Mouse (Mus musculus) limb, embryonic 15.5 days (tissue): ENCODE results near the gene Zfp784. TPM values are rescaled to one million over a fixed set of nuclear protein-coding genes. Genes with fewer than 3 reads are reported as not detected.

Experiments used
- ATAC-seq: fragments of 200-750 bp; cut with Nextera tagmentation; 2 replicates; pipeline ENCODE4 v1.8.0; 2017; ENCODE audit warnings: low read depth, moderate TSS enrichment; ENCODE audit not compliant: insufficient number of reproducible peaks, low FRiP score, low TSS enrichment
- H3K27ac ChIP-seq: fragments of 300-500 bp; sonication (generic); 2 replicates; pipeline ENCODE4 v1.5.1; 2015; ENCODE audit warnings: moderate library complexity, mild to moderate bottlenecking, inconsistent platforms
- H3K27me3 ChIP-seq: fragments of 300-500 bp; sonication (generic); 2 replicates; pipeline ENCODE4 v1.6.1; 2015; ENCODE audit warnings: inconsistent platforms
- H3K36me3 ChIP-seq: fragments of 300-500 bp; sonication (generic); 2 replicates; pipeline ENCODE4 v1.6.1; 2015; ENCODE audit warnings: inconsistent platforms
- H3K4me1 ChIP-seq: fragments of 300-500 bp; sonication (generic); 2 replicates; pipeline ENCODE4 v1.6.1; 2015; ENCODE audit warnings: inconsistent platforms
- H3K4me2 ChIP-seq: fragments of 300-500 bp; sonication (generic); 2 replicates; pipeline ENCODE4 v1.6.1; 2015; ENCODE audit warnings: mild to moderate bottlenecking, inconsistent platforms
- H3K4me3 ChIP-seq: fragments of 300-500 bp; sonication (generic); 2 replicates; pipeline ENCODE4 v1.5.1; 2015; ENCODE audit warnings: mild to moderate bottlenecking, inconsistent platforms
- H3K9ac ChIP-seq: fragments of 300-500 bp; sonication (generic); 2 replicates; pipeline ENCODE4 v1.6.1; 2015; ENCODE audit warnings: inconsistent platforms
- H3K9me3 ChIP-seq: fragments of 300-500 bp; sonication (generic); 2 replicates; pipeline ENCODE4 v1.6.1; 2016; ENCODE audit warnings: inconsistent platforms
- WGBS: fragments of 180-500 bp; shearing (Covaris S2); methylation state at CpG from one replicate; pipeline ENCODE4 v1.1.7; 2015; 5-methylcytosine and 5-hydroxymethylcytosine counted together
- polyA plus RNA-seq: library from polyadenylated mRNA; unstranded; fragments of >200 nt; fragmentation: Nextera tagmentation; extraction: Ambion mirVana; gene quantifications from 2 replicates; pipeline ENCODE4 v1.2.1, GENCODE M21; 2015

Zfp784 gene
- polyA plus RNA-seq, 1 experiment from 2014 or later = 7.1 TPM

DNA sequence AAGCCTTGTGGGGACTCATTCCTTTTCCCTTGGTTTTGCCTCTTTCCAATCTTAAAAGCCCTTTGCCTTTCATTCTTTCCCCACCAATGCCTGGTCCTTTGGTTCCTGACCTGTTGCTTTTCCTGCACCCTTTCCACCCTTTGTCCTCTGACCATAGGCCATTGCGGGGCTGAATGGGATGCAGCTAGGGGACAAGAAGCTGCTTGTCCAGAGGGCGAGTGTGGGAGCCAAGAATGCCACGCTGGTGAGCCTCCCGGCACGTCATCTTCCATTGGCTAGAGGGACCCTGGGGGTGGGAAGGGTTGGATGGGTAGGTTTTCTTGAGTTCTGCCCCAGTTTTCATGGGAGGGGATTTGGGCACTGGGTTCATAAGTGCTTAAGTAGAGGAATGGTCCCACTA lies 36.7 kb upstream of the Zfp784 start:
- H3K27me3 ChIP-seq = no peaks in the 10 kb centered on the region
- 89% methylated on average over 5 of the region's 5 CpGs for WGBS
- no peaks in the 10 kb centered on the region for H3K4me1 ChIP-seq
- H3K9ac ChIP-seq = no peak overlapping the region
- ATAC-seq = no peak
- no peak overlapping the region for H3K27ac ChIP-seq
- no peak overlapping the region for H3K4me3 ChIP-seq
- H3K36me3 ChIP-seq = peaks cover 86% of the 10 kb centered on the region
- H3K9me3 ChIP-seq = no peaks in the 10 kb centered on the region
- no peak overlapping the region for H3K4me2 ChIP-seq

DNA sequence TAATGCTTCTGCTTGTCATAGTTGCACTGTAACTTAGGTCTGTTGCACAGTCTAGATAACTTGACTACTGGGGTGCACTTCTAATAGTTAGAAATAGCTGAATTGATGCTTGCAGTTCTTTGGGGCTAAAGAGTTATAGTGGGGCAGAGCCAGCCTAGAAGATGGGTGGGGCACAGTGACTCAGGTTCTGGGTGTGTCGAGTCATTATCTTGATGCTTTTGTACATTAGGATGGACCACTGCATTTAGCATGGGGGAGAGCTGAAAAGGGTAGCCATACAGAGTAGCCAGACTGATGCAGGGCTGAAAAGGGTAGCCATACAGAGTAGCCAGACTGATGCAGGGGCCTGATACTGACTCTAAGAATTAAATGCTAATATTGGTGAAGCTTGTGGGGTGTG lies 35.3 kb upstream of the Zfp784 start:
- no peak overlapping the region for H3K4me2 ChIP-seq
- no peak overlapping the region for H3K27ac ChIP-seq
- H3K4me1 ChIP-seq = no peaks in the 10 kb centered on the region
- peaks cover 95% of the 10 kb centered on the region for H3K36me3 ChIP-seq
- no peaks in the 10 kb centered on the region for H3K9me3 ChIP-seq
- no peaks in the 10 kb centered on the region for H3K27me3 ChIP-seq
- ATAC-seq = no peak
- H3K4me3 ChIP-seq = no peak overlapping the region
- 83% methylated on average over 1 of the region's 1 CpGs for WGBS
- no peak overlapping the region for H3K9ac ChIP-seq

DNA sequence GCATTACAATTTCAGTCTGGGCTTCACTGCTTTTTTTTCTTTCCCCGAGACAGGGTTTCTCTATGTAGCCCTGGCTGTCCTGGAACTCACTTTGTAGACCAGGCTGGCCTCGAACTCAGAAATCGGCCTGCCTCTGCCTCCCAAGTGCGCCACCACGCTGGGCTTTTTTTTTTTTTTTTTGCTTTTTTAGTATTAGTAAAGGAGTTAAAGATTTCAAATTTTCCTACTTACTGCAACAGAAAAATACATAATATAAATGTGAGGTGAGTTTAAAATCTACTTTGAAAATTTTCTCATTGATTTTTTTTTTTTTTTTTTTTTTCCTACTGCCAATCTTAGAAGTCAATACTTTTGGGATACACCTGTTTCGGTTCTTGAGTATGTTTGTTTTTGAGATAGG lies 26.6 kb upstream of the Zfp784 start:
- H3K36me3 ChIP-seq = peaks cover 40% of the 10 kb centered on the region
- no peak for ATAC-seq
- no peaks in the 10 kb centered on the region for H3K9me3 ChIP-seq
- 95% methylated on average over 6 of the region's 6 CpGs for WGBS
- peaks cover 33% of the 10 kb centered on the region for H3K4me1 ChIP-seq
- no peak overlapping the region for H3K4me2 ChIP-seq
- H3K4me3 ChIP-seq = no peak overlapping the region
- no peak overlapping the region for H3K9ac ChIP-seq
- H3K27me3 ChIP-seq = no peaks in the 10 kb centered on the region
- no peak overlapping the region for H3K27ac ChIP-seq

DNA sequence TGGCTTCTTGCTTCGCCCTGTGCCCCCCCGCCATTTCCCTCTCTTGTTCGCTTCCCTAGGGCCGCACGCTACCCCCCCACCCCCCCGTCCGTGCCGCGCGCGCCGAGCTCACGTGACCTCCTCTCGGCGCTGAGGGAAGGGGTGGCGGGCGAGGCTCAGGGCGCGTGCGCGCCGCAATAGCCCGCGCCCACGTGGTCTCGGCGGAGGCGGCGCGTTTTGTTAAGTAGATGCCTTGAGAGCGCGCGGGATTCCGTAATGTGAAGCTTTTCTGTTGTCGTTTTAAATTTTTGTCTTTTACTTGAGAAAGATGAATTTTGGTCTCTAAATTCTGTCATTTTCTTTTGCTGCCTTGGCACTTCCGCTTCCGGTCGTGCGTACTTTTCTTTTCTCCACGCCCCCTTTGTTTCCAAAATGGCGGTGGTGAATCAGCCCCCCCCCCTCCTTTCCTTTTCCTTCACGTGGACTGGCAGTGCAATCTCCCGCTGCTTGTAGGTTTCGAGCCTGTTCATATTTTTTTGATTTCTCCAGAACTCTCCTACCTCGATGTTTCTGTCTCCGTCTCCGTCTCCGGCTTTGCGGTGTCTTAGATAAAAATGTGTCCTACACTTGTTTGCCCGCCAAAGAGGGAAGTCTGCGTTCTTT lies 24.2 kb upstream of the Zfp784 start:
- ATAC-seq = peak; percentile 48
- H3K4me3 ChIP-seq = peak overlapping the region; percentile 67
- H3K4me2 ChIP-seq = peak overlapping the region; percentile 85
- H3K9me3 ChIP-seq = no peaks in the 10 kb centered on the region
- peak overlapping the region; percentile 100 for H3K27ac ChIP-seq
- H3K36me3 ChIP-seq = peaks cover 16% of the 10 kb centered on the region
- under 1% methylated on average over 46 of the region's 51 CpGs for WGBS
- 0 out of 2 replicates have a peak, but pooled peaks cover 3% of the 10 kb centered on the region for H3K27me3 ChIP-seq
- H3K4me1 ChIP-seq = peaks cover 50% of the 10 kb centered on the region
- H3K9ac ChIP-seq = peak overlapping the region; percentile 73

DNA sequence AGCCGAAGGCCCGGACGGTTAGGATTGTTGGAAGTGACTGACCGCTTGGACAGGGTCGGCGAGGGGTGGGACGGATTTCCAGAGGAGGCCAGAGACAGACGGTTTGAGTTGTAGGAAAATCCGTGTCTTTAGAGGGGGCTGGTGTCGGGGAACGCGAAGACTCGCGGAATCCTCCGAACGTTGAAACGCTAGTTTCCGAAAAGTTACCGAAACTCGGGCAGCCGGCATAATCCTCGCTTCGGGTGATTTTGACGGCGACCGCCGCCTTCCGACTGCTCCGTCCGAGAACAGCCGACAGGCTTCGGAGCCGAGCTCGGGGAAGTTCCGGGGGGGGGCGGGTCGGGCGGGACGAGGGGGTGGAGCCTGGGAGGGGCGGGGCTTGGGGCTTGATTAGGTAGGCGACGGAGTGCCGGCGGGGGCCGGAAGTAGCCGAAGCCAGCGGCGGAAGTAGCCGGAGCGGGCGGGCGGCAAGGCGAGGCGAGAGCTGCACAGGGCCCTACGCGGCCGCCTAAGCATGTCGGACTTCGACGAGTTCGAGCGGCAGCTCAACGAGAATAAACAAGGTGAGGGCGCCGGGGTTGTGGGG lies 23.6 kb upstream of the Zfp784 start, which contains the start of gene U2af2:
TSS of gene U2af2 (plus strand) at position 370 of the 586 bp plus-strand sequence.
- H3K4me1 ChIP-seq = peaks cover 56% of the 10 kb centered on the region
- ATAC-seq = peak; percentile 83

DNA sequence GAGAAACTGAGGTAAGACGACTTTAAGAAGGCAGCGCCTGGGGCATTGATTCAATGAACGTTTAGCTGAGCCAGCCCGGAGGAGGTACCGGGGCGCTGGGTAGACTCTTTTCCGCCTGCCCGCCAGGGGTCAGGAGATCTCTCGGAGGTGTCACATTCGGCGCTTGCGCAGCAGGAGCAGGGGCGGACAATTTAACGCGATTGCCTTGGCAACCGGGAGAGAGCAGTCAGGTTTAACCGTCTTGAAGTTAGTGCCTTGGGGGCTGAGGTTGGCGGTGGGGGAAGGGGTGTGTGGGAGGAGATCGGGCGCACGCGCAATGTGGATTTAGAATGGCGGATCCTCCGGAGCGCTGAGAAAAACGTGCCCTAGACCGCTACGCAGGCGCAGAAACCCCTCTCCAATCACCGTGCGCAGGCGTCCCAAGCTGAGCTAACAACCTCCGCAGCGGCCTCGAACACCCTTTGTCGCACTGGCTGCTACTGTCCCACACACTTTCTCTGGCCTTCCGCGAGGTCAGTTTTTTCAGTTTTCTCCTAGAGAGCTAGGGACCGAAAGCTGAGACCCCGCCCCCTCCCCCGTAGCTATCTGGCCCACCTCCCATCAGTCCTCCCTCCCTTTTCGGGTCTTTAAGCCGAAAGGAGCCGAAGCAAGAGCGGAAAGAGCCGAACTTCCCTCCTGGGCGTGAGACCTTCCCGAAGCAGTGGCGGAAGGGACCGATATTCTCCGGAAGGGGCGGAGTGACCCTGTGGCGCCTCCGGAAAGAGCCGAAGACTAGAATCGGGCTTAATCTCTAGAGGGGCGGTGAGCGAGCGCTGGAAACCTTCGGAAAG lies 22.9 kb upstream of the Zfp784 start:
- Histone ChIP-seq H3K27ac (peak overlapping the region; percentile 100), H3K9me3 (no peaks in the 10 kb centered on the region), H3K36me3 (peaks cover 3% of the 10 kb centered on the region), H3K4me1 (peaks cover 59% of the 10 kb centered on the region), H3K4me3 (peak overlapping the region; percentile 67), H3K27me3 (0 out of 2 replicates have a peak, but pooled peaks cover 4% of the 10 kb centered on the region), H3K9ac (peak overlapping the region; percentile 84), H3K4me2 (peak overlapping the region; percentile 85)
- peak; percentile 90 for ATAC-seq
- WGBS = under 1% methylated on average over 60 of the region's 60 CpGs

More for the DNA sequence above, 23.6 kb upstream of the Zfp784 start, which contains the start of gene U2af2:
- Histone ChIP-seq H3K27me3 (0 out of 2 replicates have a peak, but pooled peaks cover 4% of the 10 kb centered on the region), H3K4me2 (peak within 1 kb of the TSS; percentile 85), H3K4me3 (peak within 1 kb of the TSS; percentile 67), H3K27ac (peak within 1 kb of the TSS; percentile 100), H3K9ac (peak within 1 kb of the TSS; percentile 84), H3K9me3 (no peaks in the 10 kb centered on the region), H3K36me3 (peaks cover 10% of the 10 kb centered on the region)
- 0% methylated on average over 61 of the region's 65 CpGs for WGBS

DNA sequence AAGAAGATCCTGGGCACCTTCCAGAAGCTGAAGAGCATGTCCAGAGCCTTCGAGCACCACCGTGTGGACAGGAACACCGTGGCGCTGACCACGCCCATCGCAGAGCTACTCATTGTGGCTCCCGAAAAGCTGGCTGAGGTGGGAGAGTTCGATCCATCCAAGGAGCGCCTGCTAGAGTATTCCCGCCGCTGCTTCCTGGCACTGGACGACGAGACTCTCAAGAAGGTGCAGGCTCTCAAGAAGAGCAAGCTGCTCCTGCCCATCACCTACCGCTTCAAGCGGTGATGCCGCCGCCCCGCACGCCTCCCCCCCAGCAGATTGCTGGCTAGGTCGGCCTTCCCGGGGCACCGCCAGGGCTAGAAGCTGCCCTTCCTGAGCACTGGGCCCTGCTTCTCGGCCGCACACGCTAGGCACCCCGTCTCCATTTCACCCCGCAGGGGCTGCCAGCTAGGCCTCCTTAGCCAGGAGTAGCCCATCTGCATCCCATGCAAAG lies 22.0 kb upstream of the Zfp784 start:
- peaks cover 12% of the 10 kb centered on the region; the same call in 1 of the 2 replicates for H3K27me3 ChIP-seq
- peak overlapping the region; percentile 84; the same call in 1 of the 2 replicates for H3K9ac ChIP-seq
- no peaks in the 10 kb centered on the region for H3K36me3 ChIP-seq
- peak overlapping the region; percentile 67 for H3K4me3 ChIP-seq
- H3K9me3 ChIP-seq = no peaks in the 10 kb centered on the region
- 4% methylated on average over 27 of the region's 27 CpGs for WGBS
- peak overlapping the region; percentile 85 for H3K4me2 ChIP-seq
- peaks cover 56% of the 10 kb centered on the region for H3K4me1 ChIP-seq
- no peak for ATAC-seq
- H3K27ac ChIP-seq = peak overlapping the region; percentile 100

DNA sequence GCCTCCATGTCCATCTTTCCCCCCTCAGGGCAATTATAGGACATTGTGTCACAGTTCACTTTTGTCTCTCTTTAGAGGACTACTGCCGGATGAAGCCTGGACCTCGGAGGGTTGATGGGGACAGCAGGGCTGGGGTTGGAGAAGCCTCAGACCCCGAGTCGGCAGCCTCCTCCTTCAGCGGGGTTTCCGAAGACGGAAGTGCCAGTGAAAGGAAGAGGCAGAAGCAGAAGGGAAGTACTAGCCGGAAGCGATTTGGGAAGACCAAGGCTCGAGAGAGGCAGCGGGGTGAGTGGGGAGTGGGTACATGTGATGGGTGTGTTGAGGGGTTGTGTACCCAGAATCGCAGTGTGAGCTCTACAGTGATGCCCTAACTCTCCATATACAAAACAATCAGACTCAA lies 21.2 kb upstream of the Zfp784 start:
- 88% methylated on average over 12 of the region's 12 CpGs for WGBS
- H3K4me2 ChIP-seq = peak overlapping the region; percentile 85; the same call in 1 of the 2 replicates
- H3K9me3 ChIP-seq = no peaks in the 10 kb centered on the region
- H3K9ac ChIP-seq = no peak overlapping the region; the same call in 1 of the 2 replicates
- no peaks in the 10 kb centered on the region for H3K36me3 ChIP-seq
- ATAC-seq = no peak
- no peak overlapping the region for H3K4me3 ChIP-seq
- peaks cover 20% of the 10 kb centered on the region for H3K27me3 ChIP-seq
- H3K4me1 ChIP-seq = peaks cover 54% of the 10 kb centered on the region
- no peak overlapping the region for H3K27ac ChIP-seq

DNA sequence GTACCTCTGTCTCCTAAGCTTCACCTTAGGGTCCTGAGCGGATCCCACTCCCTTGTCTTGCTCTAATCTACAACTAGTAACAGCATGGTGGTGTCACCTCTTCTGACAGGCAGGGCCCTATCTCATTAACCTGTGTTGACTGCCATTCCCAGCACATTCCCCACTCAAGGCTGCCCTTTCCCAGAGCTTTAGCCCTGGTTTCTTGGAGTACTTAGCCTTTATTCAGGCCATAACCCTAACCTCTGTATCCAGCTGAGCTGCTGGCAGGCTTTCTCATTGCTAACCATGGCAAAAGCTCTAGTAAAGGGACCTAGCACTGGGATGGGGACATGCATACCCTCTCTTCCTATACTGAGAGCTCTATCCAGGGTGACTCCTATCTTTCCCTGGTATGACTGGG lies 20.4 kb upstream of the Zfp784 start:
- WGBS = 97% methylated on average over 1 of the region's 1 CpGs
- Histone ChIP-seq H3K27ac (no peak overlapping the region), H3K9me3 (no peaks in the 10 kb centered on the region), H3K9ac (no peak overlapping the region), H3K36me3 (no peaks in the 10 kb centered on the region), H3K27me3 (peaks cover 28% of the 10 kb centered on the region), H3K4me1 (peaks cover 55% of the 10 kb centered on the region), H3K4me3 (no peak overlapping the region), H3K4me2 (no peak overlapping the region)
- ATAC-seq = no peak

DNA sequence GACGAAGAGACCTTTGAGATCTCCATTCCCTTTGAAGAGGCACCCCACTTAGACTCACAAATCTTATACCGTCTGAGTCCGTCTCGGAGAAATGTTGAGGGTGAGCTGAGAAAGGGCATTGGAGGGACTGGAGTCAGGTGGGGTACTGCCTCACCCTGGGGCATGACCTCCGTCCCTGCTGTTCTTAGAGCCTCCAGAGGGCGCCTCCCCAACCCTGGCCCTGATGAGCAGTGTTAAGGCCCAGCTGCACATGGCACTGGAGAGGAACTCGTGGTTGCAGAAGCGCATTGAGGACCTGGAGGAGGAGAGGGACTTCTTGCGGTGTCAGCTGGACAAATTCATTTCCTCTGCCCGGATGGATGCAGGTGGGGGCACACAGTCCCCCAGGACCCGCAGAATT lies 19.6 kb upstream of the Zfp784 start:
- Histone ChIP-seq H3K4me1 (peaks cover 58% of the 10 kb centered on the region), H3K4me3 (peak overlapping the region; percentile 68; the same call in 1 of the 2 replicates), H3K4me2 (peak overlapping the region; percentile 84), H3K9me3 (no peaks in the 10 kb centered on the region), H3K27me3 (peaks cover 36% of the 10 kb centered on the region), H3K36me3 (no peaks in the 10 kb centered on the region), H3K27ac (no peak overlapping the region), H3K9ac (no peak overlapping the region)
- ATAC-seq = no peak
- WGBS = 33% methylated on average over 11 of the region's 11 CpGs

DNA sequence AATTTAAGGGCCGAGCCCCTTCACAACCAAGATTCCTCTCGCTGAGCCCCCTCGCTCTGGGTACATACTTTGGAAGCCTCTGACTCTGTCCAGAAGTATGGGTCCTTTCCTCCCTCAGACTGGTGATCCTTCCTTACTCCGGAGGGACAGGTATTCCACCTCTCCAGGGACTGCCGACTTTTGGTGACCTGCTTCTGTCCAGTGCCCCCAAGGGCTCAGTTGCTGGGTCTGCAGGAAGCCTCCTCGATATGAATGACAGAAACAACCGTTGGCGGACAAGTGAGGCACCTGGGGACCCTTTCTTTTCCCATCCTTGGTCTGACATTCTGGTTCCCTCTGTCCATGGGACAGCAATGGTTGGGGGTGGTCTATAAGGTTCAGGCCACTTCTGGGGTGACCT lies 19.1 kb upstream of the Zfp784 start:
- no peaks in the 10 kb centered on the region for H3K36me3 ChIP-seq
- peaks cover 41% of the 10 kb centered on the region for H3K27me3 ChIP-seq
- no peaks in the 10 kb centered on the region for H3K9me3 ChIP-seq
- H3K27ac ChIP-seq = no peak overlapping the region
- H3K4me3 ChIP-seq = peak overlapping the region; percentile 68
- WGBS = 29% methylated on average over 8 of the region's 8 CpGs
- peaks cover 62% of the 10 kb centered on the region for H3K4me1 ChIP-seq
- H3K9ac ChIP-seq = peak overlapping the region; percentile 73
- no peak for ATAC-seq
- H3K4me2 ChIP-seq = peak overlapping the region; percentile 84
